Mouse (Mus musculus): ENCODE measurements around the gene Lrrc9. TPM values are rescaled to one million over a fixed set of nuclear protein-coding genes. Genes with fewer than 3 reads are reported as not detected.

Lrrc9 gene
- 0.86 and 1.3 TPM in 2 replicates for polyA plus RNA-seq (2016; fragmentation: Nextera tagmentation; extraction: Ambion mirVana)

DNA sequence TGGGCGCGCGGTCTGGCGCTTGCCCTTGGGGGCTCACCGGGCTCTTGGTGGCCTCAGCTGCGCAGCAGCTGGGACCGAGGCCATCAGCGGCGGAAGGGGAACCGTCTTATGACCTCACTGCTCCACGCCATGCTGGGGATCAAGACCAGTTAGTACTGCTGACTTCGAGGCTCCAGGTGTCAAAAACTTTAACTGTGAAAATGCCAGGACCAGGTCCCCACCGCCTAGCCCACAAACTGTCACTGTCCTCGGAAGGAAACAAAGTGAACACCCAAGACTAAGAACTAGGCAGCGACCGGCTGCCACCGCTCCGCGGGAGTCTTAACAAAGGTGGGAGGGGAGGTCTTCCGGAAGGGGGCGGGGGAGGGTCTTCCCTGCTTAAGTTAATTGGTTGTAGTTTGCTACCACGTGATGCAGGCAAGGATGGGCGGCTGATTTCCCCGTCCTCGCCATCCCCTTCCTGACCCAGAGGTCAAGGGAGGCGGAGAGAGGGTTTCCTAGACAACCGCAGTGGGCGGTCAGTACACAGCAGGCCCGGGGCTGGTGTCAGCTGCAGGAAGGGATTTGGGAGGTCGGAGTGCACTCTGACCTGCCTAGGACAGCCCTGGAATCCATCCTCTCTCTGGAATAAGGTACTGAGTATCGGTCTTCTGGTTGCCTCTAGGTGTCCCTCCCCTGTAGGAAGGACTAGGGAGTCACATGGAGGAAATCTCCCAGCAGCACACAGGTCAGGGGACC lies at the start of gene Lrrc9:
Gene Lrrc9 (plus strand): TSS at position 28 of the 738 bp plus-strand sequence.
- H3K9me3 ChIP-seq (replicated peaks): no peaks in the 10 kb centered on the region
- under 1% methylated on average over 31 of the region's 31 CpGs for WGBS

GRCm38 (mm10) chr12:72393046-72393805 lies 48.4 kb upstream of the Lrrc9 start:
- no peak overlapping the region for H3K27ac ChIP-seq (replicated peaks)
- 61% methylated on average over 13 of the region's 13 CpGs for WGBS
- H3K9me3 ChIP-seq (replicated peaks): no peaks in the 10 kb centered on the region
- H3K27me3 ChIP-seq (ENCODE audit: low read depth, poor library complexity, severe bottlenecking): no peaks in the 10 kb centered on the region
- H3K4me3 ChIP-seq: no peak overlapping the region
- peaks cover 11% of the 10 kb centered on the region; the same call in 1 of the 2 replicates for H3K4me1 ChIP-seq
- no peaks in the 10 kb centered on the region for H3K36me3 ChIP-seq
- DNase-seq (ENCODE audit: low spot score): no peak

More for the DNA sequence above, at the start of gene Lrrc9:
- H3K27me3 ChIP-seq (ENCODE audit: low read depth, poor library complexity, severe bottlenecking): peaks cover 3% of the 10 kb centered on the region; the same call in 1 of the 2 replicates
- H3K27ac ChIP-seq (replicated peaks): peak within 1 kb of the TSS; percentile 93
- DNase-seq (ENCODE audit: low spot score): peak; percentile 97
- peaks cover 42% of the 10 kb centered on the region for H3K4me1 ChIP-seq
- H3K4me3 ChIP-seq: peak within 1 kb of the TSS; percentile 65
- no peaks in the 10 kb centered on the region for H3K36me3 ChIP-seq

- 49% methylated on average over 4 of the region's 5 CpGs for WGBS
- H3K27ac ChIP-seq (replicated peaks): no peak overlapping the region
- no peaks in the 10 kb centered on the region for H3K36me3 ChIP-seq
- H3K9me3 ChIP-seq (replicated peaks): no peaks in the 10 kb centered on the region
- no peak for DNase-seq (ENCODE audit: low spot score)
- peaks cover 35% of the 10 kb centered on the region for H3K27me3 ChIP-seq (ENCODE audit: low read depth, poor library complexity, severe bottlenecking)
- H3K4me1 ChIP-seq: peaks cover 35% of the 10 kb centered on the region
- no peak overlapping the region for H3K4me3 ChIP-seq
Observed at GRCm38 (mm10) chr12:72405031-72405430, 36.6 kb upstream of the Lrrc9 start.

DNA sequence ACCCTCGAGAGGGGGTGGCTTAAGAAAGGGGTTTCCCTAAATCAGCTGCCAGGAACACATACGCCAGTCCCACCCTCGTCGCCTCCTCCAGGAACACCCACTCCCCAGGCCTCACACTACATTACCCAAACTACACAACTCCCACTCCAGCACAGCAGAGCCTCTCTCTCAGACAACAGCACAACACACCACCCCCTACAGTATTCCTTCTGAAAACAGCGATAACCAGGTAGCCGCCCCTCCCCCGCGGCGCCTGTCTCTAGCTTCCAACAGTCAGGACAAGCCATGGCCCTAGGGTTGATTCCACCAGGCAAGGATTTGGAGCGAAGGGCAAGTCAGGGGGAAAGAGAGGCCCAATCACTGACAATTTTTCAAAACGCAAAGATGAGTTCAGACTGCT lies 34.5 kb upstream of the Lrrc9 start:
- peak overlapping the region; percentile 88 for H3K4me3 ChIP-seq
- H3K36me3 ChIP-seq: no peaks in the 10 kb centered on the region
- peak overlapping the region; percentile 86 for H3K27ac ChIP-seq (replicated peaks)
- H3K9me3 ChIP-seq (replicated peaks): no peaks in the 10 kb centered on the region
- peak; percentile 32 for DNase-seq (ENCODE audit: low spot score)
- peaks cover 47% of the 10 kb centered on the region for H3K27me3 ChIP-seq (ENCODE audit: low read depth, poor library complexity, severe bottlenecking)
- H3K4me1 ChIP-seq: peaks cover 35% of the 10 kb centered on the region
- WGBS: 5% methylated on average over 11 of the region's 11 CpGs

DNA sequence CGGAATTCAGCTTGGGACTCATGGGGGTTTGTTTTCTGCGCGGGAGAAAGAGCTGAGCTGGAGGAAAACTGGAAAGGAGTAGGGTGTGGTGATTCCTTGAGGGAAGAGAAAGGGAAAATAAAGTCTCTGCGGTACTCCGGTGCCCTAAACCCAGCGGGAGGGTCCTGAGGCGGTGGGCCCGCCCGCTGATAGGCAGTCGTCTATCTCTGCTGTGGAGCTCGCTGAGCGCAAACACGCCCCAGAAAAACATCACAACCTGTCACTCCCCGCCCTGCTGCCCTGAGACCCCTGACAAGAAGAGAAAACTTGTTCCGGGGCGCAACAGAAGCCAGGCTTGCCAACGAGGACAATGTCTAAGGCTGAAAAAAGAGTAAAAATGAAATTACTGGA lies 34.0 kb upstream of the Lrrc9 start:
- H3K9me3 ChIP-seq (replicated peaks): no peaks in the 10 kb centered on the region
- under 1% methylated on average over 17 of the region's 17 CpGs for WGBS
- H3K4me3 ChIP-seq: peak overlapping the region; percentile 88
- DNase-seq (ENCODE audit: low spot score): peak; percentile 49
- H3K27ac ChIP-seq (replicated peaks): peak overlapping the region; percentile 86
- H3K27me3 ChIP-seq (ENCODE audit: low read depth, poor library complexity, severe bottlenecking): peaks cover 47% of the 10 kb centered on the region
- peaks cover 35% of the 10 kb centered on the region for H3K4me1 ChIP-seq
- H3K36me3 ChIP-seq: no peaks in the 10 kb centered on the region

- H3K9me3 ChIP-seq (replicated peaks): no peaks in the 10 kb centered on the region
- no peaks in the 10 kb centered on the region for H3K36me3 ChIP-seq
- peaks cover 35% of the 10 kb centered on the region for H3K4me1 ChIP-seq
- H3K27me3 ChIP-seq (ENCODE audit: low read depth, poor library complexity, severe bottlenecking): peaks cover 47% of the 10 kb centered on the region
- peak overlapping the region; percentile 86 for H3K27ac ChIP-seq (replicated peaks)
- peak overlapping the region; percentile 88 for H3K4me3 ChIP-seq
- WGBS: under 1% methylated on average over 63 of the region's 63 CpGs
- DNase-seq (ENCODE audit: low spot score): peak; percentile 81
Observed at GRCm38 (mm10) chr12:72408111-72408891, 33.4 kb upstream of the Lrrc9 start.

DNA sequence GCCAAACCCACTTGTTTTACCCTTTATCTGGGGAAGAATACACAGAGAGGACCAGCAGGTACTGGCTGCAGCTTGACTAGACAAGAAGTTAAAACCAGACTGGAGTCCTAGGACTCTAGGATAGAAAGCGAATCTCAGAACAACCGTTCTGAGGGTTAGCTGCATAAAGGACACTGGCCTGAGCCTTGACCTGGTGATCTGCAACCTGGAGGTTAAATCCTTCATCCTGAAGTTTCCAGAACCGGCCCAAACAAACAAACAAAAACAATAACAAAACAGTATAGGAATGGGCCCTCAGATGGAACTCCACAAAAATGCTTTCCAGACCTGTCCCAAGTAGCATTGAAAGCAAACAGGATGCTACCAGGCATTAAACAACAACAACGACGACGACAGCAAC lies 32.7 kb upstream of the Lrrc9 start, which contains the start of gene Rtn1:
Gene Rtn1 (minus strand): TSS at position 101 of the 400 bp plus-strand sequence.
- no peak for DNase-seq (ENCODE audit: low spot score)
- Histone ChIP-seq H3K27ac (replicated peaks) (peak within 1 kb of the TSS; percentile 86), H3K27me3 (ENCODE audit: low read depth, poor library complexity, severe bottlenecking) (peaks cover 47% of the 10 kb centered on the region), H3K36me3 (no peaks in the 10 kb centered on the region), H3K4me1 (peaks cover 35% of the 10 kb centered on the region), H3K4me3 (peak within 1 kb of the TSS; percentile 88), H3K9me3 (replicated peaks) (no peaks in the 10 kb centered on the region)
- WGBS: 36% methylated on average over 6 of the region's 6 CpGs

DNA sequence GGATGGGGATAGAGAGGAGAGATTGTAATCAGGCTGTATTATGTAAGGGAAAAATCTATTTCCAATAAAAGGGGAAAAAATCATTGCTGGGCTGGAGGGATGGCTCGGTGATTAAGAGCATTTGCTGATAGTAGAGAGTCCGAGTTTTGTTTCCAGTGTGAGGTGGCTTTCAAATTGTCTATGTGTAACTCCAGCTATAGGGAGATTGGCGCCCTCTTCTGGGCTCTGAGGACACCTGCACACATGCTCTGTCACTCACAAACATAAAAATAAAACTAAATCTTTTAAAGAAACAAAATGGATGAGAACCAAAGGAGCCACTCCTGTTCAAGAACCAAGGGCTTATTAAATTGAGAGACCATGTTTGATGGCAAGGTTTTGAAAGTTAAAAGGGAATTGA lies 23.9 kb upstream of the Lrrc9 start:
- Histone ChIP-seq H3K36me3 (no peaks in the 10 kb centered on the region), H3K4me3 (no peak overlapping the region), H3K27ac (replicated peaks) (no peak overlapping the region), H3K9me3 (replicated peaks) (no peaks in the 10 kb centered on the region), H3K27me3 (ENCODE audit: low read depth, poor library complexity, severe bottlenecking) (no peaks in the 10 kb centered on the region), H3K4me1 (no peaks in the 10 kb centered on the region)
- no peak for DNase-seq (ENCODE audit: low spot score)
- 31% methylated on average over 3 of the region's 3 CpGs for WGBS

GRCm38 (mm10) chr12:72422681-72423080 lies 19.0 kb upstream of the Lrrc9 start:
- no peak overlapping the region for H3K4me3 ChIP-seq
- no peaks in the 10 kb centered on the region for H3K36me3 ChIP-seq
- no peaks in the 10 kb centered on the region for H3K27me3 ChIP-seq (ENCODE audit: low read depth, poor library complexity, severe bottlenecking)
- DNase-seq (ENCODE audit: low spot score): no peak
- H3K4me1 ChIP-seq: 0 out of 2 replicates have a peak, but pooled peaks cover under 1% of the 10 kb centered on the region
- no peak overlapping the region for H3K27ac ChIP-seq (replicated peaks)
- 60% methylated on average over 4 of the region's 4 CpGs for WGBS
- H3K9me3 ChIP-seq (replicated peaks): no peaks in the 10 kb centered on the region

GRCm38 (mm10) chr12:72427722-72428126 lies 13.9 kb upstream of the Lrrc9 start:
- Histone ChIP-seq H3K27ac (replicated peaks) (no peak overlapping the region), H3K27me3 (ENCODE audit: low read depth, poor library complexity, severe bottlenecking) (no peaks in the 10 kb centered on the region), H3K36me3 (no peaks in the 10 kb centered on the region), H3K4me3 (no peak overlapping the region), H3K4me1 (0 out of 2 replicates have a peak, but pooled peaks cover 4% of the 10 kb centered on the region), H3K9me3 (replicated peaks) (no peaks in the 10 kb centered on the region)
- peak; percentile 62 for DNase-seq (ENCODE audit: low spot score)
- 26% methylated on average over 11 of the region's 11 CpGs for WGBS

DNA sequence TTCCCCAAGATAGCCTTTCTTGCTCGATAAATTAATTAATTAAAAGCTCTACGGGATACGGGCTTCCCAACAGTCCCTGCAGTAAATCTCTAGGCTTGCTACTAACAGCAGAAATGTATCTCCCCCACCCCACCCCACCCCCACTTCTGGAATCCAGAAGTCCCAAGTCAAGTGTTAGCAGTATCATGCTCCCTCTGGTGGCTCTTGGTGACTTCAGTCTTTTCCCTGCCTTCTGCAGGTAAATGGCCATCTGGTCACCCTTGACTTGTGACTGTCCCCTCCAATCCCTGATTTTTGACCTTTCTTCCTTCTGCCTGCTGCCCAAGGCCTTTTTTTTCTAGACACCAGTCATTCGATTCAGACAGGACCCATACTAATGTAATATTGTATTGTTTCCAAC lies 9.5 kb upstream of the Lrrc9 start:
- Histone ChIP-seq H3K4me1 (peaks cover 11% of the 10 kb centered on the region), H3K27me3 (ENCODE audit: low read depth, poor library complexity, severe bottlenecking) (no peaks in the 10 kb centered on the region), H3K27ac (replicated peaks) (no peak overlapping the region), H3K36me3 (no peaks in the 10 kb centered on the region), H3K9me3 (replicated peaks) (no peaks in the 10 kb centered on the region), H3K4me3 (no peak overlapping the region)
- WGBS: 93% methylated on average over 4 of the region's 4 CpGs
- no peak for DNase-seq (ENCODE audit: low spot score)

- Histone ChIP-seq H3K9me3 (replicated peaks) (no peaks in the 10 kb centered on the region), H3K4me1 (peaks cover 14% of the 10 kb centered on the region), H3K27ac (replicated peaks) (no peak overlapping the region), H3K4me3 (no peak overlapping the region), H3K27me3 (ENCODE audit: low read depth, poor library complexity, severe bottlenecking) (no peaks in the 10 kb centered on the region), H3K36me3 (no peaks in the 10 kb centered on the region)
- DNase-seq (ENCODE audit: low spot score): no peak
- 77% methylated on average over 9 of the region's 9 CpGs for WGBS
Observed at GRCm38 (mm10) chr12:72433241-72433865, 8.3 kb upstream of the Lrrc9 start.

Measured in midbrain, embryonic 10.5 days (tissue).